Mouse (Mus musculus): ENCODE data around the gene Zswim8.

GRCm38 (mm10) chr14:20702741-20703381 is 4.5 kb upstream of the Zswim8 start, which contains the start of gene Chchd1:
- TF ChIP-seq CTCF (IDR thresholded peaks at IDR 0.05; ENCODE audit: low read depth, low read length) (no peak), POLR2A (IDR thresholded peaks at IDR 0.05; ENCODE audit: extremely low read depth, insufficient read depth, low read length) (peak; percentile 54; the same call in 1 of the 2 replicates)

Data from liver, adult 2 months (tissue).